Mouse (Mus musculus) urinary bladder, postnatal 14 days (tissue): ENCODE results near the gene Vsig10l.
A peak's percentile ranks its signal among the peaks of the same experiment; 100 is the strongest.

Experiments
- DNase-seq: peaks from one replicate; pipeline ENCODE4 v3.0.0; 2021; ENCODE audit warnings: low spot score

Vsig10l gene

DNA sequence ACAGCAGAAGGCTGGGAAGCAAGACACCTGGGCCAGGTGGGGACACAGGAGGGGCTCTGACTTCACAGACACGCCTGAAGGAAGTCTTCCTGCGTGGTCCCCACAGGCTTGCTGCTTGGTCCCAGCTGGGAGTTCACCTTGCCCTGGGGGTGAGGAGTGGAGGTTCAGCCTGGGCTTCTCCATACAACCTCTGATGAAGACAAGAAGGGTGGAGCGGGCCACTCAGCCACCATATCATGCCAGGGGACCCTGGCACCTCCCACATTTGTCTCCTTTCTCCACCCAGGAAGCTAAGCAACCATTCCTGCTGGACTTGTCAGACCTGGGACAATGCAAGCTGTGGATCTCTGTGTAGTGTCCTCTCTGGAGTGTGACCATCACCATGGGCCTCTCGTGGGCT lies at the start of gene Vsig10l:
Vsig10l (plus strand) TSS at position 301 of the 400 bp plus-strand sequence.
- DNase-seq: no peak

GRCm38 (mm10) chr7:43417298-43417697 lies 45.7 kb upstream of the Vsig10l start:
- no peak for DNase-seq

DNA sequence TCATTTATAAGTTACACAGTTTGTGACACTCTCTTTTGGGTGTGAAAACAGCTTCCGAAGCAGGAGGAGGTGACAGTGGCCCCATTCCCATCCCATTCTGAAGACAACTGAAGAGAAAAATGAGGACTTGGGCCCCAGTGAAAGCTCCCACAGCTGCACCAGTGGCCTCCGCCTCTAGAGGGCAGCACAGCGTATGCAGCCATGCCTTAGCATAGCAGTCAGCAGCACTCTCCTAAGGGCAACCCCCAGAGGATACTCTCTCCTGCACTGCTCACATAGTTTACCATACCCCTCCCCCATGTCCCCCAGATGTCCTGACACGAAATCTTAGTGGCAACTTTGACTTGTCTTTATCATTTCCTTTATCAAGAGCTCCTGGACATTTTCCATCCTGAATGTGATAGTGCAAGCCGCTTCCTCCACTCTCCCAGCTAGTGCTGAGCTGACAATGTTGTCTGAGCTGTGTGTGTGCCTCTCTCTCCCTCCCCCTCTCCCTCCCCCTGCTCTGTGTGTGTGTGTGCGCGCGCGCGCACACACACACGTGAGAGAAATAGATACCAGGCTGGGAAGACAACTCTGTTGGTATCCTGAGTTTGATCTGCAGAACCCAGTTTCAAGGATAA lies 39.8 kb upstream of the Vsig10l start:
- peak; percentile 89 for DNase-seq

GRCm38 (mm10) chr7:43423991-43424625 lies 38.8 kb upstream of the Vsig10l start:
- no peak for DNase-seq

GRCm38 (mm10) chr7:43427406-43427805 lies 35.5 kb upstream of the Vsig10l start, which contains the start of gene Lim2:
Gene Lim2 (plus strand): TSS chr7:43427670.
- no peak for DNase-seq

- no peak for DNase-seq
These were observed 33.5 kb upstream of the Vsig10l start for GRCm38 (mm10) chr7:43429500-43429899.

DNA sequence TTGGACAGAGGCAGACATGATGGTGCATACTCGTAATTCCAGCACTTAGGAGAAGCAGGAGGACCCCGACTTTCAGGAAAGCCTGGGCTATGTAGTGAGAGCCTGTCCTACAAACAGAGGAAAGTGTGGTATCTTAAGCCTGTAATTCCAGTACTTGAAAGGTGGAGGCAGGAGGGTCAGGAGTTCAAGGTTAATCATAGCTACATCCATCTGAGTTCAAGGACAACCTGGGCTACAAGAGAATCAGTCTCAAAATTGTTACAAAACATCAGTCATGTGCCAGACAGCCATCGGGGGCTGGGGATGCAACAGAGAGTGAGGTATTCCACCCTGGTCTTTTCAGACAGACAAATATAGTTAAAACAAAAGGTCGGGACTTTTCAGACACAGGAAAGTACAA lies 30.1 kb upstream of the Vsig10l start:
- no peak for DNase-seq

- no peak for DNase-seq
These were observed 28.3 kb upstream of the Vsig10l start for GRCm38 (mm10) chr7:43434676-43435075.

DNA sequence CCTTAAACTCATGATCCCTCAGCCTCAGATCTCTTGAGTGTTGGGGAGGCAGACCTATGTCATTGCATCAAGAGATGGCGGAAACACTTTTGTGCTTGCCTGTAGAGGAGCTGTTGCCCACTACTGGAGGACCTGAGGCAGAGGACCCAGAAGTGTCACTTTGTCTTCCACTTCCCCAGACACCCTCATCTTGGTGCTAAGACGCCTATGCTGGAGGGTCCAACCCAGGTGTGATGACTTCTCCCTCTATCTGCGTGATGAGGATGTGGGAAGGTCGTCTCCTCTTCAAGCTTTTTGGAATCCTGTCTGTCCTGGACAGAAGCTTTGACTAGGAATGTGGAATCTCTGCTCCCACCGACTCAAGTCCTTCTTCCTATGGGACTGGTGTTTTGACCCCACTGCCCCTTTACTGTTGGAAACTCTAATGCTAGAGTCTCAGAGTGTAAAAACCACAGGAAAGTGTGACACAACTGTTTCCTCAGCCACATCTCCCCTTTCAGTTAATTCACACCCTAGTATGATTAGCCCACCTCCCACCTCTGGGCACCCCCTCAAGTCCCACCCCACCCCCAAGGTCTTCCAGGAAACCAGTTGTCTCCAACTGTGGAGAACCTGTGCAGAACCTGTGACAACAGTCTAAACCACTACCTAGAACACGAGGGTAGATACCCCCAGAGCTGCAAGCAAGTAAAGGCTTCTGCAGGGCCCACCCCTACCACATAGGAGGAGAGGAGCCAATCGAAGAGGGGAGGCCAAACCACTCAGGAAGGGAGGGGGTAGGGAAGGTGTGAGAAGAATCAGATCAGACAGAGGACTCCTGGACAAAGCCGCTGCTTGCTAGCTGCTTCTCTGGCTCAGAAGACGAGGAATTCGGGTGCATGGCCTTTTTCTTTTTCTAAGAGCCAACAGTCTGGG lies 26.4 kb upstream of the Vsig10l start, which contains the start of gene Nkg7:
Nkg7 (plus strand) TSS at position 733 of the 915 bp plus-strand sequence.
- DNase-seq: no peak

DNA sequence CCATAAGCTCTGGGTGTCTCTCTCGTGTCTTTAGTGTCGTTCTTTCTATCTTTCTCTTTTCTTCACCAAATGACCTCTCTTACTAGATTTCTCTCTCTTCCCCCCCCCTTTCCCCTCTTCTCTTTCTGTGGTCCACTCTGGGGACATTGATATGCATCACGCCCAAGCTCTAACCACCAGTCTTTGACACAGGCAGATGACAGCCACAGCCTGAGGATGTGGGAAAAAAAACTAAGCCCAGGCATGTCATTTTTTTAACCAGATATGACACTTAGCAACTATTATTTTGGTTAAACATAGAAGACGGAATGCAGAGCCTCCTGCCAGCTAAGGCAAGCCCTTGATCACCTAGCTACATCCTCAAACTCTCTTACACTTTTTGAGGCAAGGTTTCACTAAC lies 24.3 kb upstream of the Vsig10l start:
- no peak for DNase-seq

- DNase-seq: no peak
These were observed 22.5 kb upstream of the Vsig10l start, which contains the start of gene Cldnd2 for GRCm38 (mm10) chr7:43440482-43440881. Gene Cldnd2 (plus strand): TSS chr7:43440782.

- no peak for DNase-seq
These were observed 21.9 kb upstream of the Vsig10l start for GRCm38 (mm10) chr7:43441071-43441470.

DNA sequence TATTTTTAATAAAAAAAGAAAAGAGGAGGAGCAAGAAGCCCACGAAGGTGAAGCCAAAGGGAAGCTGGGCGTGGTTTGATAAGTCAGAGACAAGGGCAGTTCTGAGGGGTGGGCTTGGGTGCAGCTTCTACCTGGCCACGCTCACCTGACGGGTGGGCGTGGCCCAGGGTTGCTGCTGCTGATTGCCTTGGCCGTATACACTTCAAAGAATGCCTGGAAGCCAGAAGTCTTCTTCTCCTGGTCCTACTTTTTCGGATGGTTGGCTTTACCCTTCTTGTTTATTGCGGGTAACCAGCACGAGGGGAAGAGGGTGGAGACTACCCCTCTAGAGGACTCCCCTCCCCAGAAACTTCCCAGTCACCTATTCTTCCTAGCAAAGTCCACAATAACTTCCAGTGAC lies 20.3 kb upstream of the Vsig10l start:
- DNase-seq: no peak

DNA sequence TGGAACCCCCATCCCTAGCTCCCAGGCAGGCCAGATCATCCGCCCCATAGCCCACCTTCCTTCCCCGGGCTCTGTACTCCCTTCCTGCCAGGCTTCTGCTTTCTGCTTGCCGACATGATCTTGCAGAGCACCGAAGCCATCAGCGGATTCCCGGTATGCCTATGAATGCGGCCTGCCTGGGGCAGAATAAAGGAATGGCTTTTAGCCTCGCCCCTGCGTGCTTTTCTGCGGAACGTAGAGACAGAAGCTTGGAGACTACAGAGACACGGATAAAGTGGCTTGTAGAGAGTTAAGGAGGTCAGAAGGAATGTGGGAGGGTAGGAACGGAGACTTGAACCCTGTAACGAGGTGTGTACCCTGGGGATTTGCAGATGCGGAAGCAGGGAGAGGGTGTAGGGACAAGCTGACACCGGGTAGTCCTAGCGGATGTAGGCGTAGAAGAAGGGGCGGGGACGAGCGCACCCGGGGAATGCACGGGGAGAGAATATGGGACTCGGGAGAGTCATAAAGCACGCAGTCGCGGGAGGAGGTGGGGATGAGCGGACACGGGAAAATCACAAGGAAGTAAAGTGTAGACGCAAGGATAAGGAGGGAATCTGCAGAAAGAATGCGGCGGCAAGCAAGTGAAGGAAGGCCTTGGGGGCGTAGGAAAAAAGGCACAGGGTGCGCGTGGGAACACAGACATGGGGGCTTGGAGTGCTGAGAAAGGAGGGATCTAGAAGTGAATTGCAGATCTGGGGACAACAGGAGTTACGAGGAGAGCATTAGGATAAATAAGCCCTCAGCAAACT lies 19.6 kb upstream of the Vsig10l start:
- peak; percentile 89 for DNase-seq

DNA sequence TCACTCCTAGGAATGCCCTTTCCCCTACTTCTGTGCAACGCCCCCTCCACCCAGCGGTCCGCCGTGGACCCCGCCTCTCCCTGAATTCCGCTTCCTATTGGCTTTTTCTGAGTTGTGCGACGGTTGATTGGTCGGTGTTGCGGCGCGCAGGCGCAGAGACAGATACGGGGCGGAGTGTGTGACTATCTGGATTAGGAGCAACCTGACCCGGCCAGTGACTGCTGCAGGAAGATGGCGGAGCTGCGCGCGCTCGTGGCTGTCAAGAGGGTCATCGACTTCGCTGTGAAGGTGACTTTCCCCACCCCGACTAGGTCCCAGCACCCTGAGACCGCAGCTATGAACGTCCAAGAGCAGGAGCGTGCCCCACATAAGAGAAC lies 19.0 kb upstream of the Vsig10l start, which contains the start of the genes Etfb and Gm45233:
Etfb (plus strand) TSS at position 167 of the 377 bp plus-strand sequence.
Gm45233 (plus strand) TSS at position 212 of the 377 bp plus-strand sequence.
- DNase-seq: peak; percentile 94

DNA sequence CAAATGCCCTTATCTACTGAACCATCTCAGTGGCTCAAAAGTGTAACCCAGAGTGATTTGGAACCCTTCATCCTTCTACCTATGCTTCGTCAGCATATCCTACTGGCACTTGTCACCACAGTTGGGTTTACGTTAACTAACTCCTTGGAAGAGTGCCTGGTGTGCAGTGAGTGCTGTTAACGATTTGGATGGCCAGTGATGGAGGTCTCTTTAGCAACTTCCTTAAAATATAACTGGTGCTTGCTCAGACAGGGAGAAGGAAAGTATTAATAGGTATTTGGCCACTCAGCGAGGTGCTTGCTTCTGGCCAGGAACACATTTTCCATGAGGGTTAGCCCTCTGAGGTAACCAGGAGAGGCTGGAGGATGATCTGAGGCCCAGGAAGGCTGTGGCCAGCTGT lies 15.2 kb upstream of the Vsig10l start:
- no peak for DNase-seq

GRCm38 (mm10) chr7:43448246-43448645 lies 14.7 kb upstream of the Vsig10l start:
- no peak for DNase-seq

GRCm38 (mm10) chr7:43449811-43450210 lies 13.1 kb upstream of the Vsig10l start:
- no peak for DNase-seq

DNA sequence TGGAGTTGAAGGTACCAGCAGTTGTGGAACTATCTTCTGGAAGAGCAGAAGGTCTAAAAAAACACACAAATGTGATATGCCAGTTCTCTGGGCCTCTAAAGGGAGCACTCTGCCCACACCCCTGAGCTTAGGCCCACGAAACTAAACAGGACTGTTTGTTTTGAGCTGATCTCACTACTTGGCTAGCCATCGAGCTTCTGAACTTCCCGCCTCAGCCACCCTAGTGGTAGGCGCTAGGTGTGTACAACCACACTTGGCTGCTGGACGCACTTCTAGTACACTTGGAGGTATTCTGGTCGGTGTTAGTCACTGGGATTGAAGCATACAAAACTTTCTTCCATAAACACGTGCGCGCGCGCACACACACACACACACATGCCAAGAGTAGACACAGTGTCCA lies 11.2 kb upstream of the Vsig10l start:
- DNase-seq: no peak

DNA sequence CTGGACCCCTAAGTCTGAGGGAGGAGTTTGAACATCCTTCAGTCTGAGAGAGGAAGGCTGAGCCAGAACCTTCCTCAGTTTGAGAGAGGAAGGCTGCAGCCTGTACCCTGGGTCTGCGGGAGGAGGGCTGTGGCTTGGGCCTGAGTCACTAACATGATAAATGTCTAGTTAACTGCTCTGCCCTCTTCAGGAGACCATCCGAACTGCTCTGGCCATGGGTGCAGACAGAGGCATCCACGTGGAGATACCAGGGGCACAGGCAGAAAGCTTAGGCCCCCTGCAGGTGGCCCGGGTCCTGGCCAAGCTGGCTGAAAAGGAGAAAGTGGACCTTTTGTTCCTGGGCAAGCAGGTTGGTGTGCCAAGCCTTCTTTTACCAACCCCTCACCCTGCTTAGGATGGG lies 10.3 kb upstream of the Vsig10l start:
- peak; percentile 14 for DNase-seq

DNA sequence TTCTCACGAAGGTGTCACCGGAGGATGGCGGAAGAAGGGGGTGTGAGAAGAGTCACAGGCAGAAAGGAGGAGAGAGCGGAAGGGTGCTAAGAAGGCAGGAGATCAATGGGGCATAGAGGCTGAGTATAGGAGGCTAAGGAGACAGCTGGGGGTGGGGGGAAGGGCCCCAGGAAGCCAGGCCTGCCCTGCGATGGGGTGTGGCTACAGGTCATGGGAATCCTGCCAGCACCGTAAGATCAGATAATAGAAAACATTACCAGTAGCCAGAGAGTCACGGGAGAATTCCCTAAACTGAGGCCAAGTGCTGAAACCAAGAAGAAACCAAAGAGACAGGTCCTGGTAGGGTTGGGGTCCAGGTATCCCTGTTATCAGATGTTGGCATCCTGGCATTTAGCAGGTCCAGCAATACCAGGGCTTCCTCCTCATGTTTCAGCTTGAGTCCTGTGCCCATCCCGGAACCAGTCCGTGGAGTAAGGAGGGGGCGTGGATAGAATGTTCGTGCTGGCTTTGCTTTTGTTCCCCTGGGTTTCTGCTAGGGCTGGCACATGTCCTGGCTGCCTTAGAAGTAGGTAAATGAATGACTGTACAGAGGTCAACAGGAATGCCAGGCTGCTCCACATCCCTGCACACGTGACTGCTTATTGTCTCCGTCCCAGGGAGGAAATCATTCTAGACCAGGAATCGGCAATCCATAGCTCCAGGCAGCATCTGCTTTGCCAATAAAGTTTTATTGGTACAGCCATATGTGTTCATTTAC lies 9.2 kb upstream of the Vsig10l start:
- DNase-seq: peak; percentile 22
